Mouse (Mus musculus) hindbrain, embryonic 13.5 days (tissue): Measurements from ENCODE around the gene Unkl. TPM values are rescaled to one million over a fixed set of nuclear protein-coding genes. Genes with fewer than 3 reads are reported as not detected.

Source experiments
- ATAC-seq: fragments of 200-750 bp; cut with Nextera tagmentation; 2 replicates; pipeline ENCODE4 v1.8.0; 2017; ENCODE audit warnings: moderate TSS enrichment; ENCODE audit not compliant: low FRiP score
- H3K27ac ChIP-seq: fragments of 300-500 bp; sonication (generic); 2 replicates; pipeline ENCODE4 v1.5.1; 2015; ENCODE audit warnings: inconsistent platforms, mild to moderate bottlenecking, moderate library complexity
- H3K27me3 ChIP-seq: fragments of 300-500 bp; sonication (generic); 2 replicates; pipeline ENCODE4 v1.6.1; 2015; ENCODE audit warnings: mild to moderate bottlenecking, inconsistent platforms
- H3K36me3 ChIP-seq: fragments of 300-500 bp; sonication (generic); 2 replicates; pipeline ENCODE4 v1.6.1; 2015; ENCODE audit warnings: mild to moderate bottlenecking, inconsistent platforms
- H3K4me1 ChIP-seq: fragments of 300-500 bp; sonication (generic); replicated peaks from 2 replicates; pipeline ENCODE4 v1.6.1; 2015; ENCODE audit warnings: inconsistent platforms
- H3K4me2 ChIP-seq: fragments of 300-500 bp; sonication (generic); 2 replicates; pipeline ENCODE4 v1.6.1; 2015; ENCODE audit warnings: inconsistent platforms, mild to moderate bottlenecking, moderate library complexity
- H3K4me3 ChIP-seq: fragments of 300-500 bp; sonication (generic); 2 replicates; pipeline ENCODE4 v1.5.1; 2015; ENCODE audit warnings: mild to moderate bottlenecking, inconsistent platforms
- H3K9ac ChIP-seq: fragments of 300-500 bp; sonication (generic); 2 replicates; pipeline ENCODE4 v1.6.1; 2015; ENCODE audit warnings: mild to moderate bottlenecking, inconsistent platforms
- H3K9me3 ChIP-seq: fragments of 300-500 bp; sonication (generic); 2 replicates; pipeline ENCODE4 v1.6.1; 2016; ENCODE audit warnings: inconsistent platforms
- WGBS: fragments of 180-500 bp; shearing (Covaris S2); methylation state at CpG from one replicate; pipeline ENCODE4 v1.1.7; 2015; 5-methylcytosine and 5-hydroxymethylcytosine counted together
- microRNA-seq: library from miRNA; unstranded; fragments of <30 nt; microRNA quantifications from one replicate; pipeline ENCODE4, GENCODE M21; 2016
- polyA plus RNA-seq: library from polyadenylated mRNA; unstranded; fragments of >200 nt; fragmentation: Nextera tagmentation; extraction: Ambion mirVana; gene quantifications from 2 replicates; pipeline ENCODE4 v1.2.1, GENCODE M21; 2015

Gene Unkl
- polyA plus RNA-seq, 1 experiment from 2014 or later: 11.3 TPM

DNA sequence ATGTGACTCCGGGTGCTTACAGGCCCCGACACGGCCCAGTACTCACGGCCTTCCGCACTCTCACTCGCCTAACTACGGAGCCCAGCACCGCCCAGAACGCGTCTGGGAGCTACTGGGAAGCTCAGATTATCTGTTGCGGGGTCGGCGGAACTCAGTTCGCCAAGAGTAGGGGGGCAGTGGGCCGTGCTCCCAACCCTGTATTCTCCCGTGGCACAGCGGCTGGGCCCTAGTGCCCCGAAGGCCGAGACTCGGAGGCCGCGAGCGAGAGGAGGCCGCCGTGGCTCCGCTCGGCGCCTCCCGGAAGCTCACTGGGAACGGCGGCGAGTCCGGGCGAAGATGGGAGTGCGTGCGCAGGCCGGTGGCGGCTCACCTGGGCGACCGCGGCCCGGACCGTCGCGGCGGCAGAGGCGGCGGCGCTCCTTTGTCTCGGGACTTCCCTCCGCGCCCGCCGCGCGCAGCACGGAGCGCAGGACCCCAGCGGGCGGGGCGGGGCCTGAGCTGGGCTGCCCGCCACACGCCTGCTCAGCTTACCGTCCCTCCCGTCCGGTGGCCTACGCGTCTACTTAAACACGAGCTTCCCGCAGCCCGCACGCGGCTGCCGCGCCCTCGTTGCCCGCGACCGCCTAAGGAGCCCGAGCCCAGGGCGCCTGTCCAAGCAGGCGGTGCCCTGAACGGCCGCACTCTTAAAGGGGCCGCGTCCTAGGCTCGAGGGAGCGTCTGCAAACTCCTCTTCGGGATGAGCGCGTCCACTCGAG, 84.9 kb downstream of the Unkl start:
- Histone ChIP-seq H3K4me3 (peak overlapping the region; percentile 99), H3K36me3 (peaks cover 15% of the 10 kb centered on the region), H3K9me3 (no peaks in the 10 kb centered on the region), H3K4me2 (peak overlapping the region; percentile 99), H3K9ac (peak overlapping the region; percentile 100), H3K27ac (peak overlapping the region; percentile 99), H3K4me1 (peaks cover 43% of the 10 kb centered on the region), H3K27me3 (peaks cover 4% of the 10 kb centered on the region; the same call in 1 of the 2 replicates)
- peak; percentile 92 for ATAC-seq
- WGBS: under 1% methylated on average over 66 of the region's 92 CpGs

DNA sequence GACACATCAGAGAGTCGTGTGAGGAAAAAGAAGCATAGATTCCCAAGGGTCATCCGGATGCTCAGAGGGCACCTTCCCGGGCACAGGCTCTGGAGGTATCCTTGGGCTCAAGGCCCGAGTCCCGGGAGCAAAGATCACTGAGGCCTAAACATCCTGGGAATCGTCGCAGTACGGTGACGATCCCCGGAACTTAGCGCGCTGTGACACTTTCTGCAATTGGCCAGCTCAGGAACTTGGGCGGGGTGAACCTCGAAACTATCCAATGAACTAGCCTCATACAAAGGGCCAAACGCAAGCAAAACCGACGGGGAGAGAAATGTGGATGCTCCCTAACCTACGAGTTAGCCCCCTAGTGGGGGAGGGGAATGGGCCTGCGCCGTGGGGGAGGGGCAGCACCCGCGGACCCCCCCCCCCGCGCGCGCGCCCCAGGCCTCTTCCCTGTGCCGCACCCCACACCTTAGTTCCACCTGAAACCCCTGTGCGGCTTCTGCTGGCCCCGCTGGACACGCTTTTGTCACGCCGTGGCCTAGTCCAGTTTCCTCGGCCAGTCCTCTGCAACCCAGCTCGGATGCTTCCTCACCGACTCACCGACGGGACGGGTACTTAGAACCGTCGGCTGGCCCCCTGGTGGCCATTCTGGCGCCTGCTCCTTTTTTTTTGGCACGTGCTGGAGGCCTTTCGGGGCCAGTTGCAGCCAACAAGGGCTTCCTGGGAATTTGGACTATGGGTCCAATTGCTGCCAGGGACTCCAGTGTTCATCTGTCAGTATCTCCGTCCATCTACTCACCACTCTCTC, 85.7 kb downstream of the Unkl start:
- Histone ChIP-seq H3K4me1 (peaks cover 43% of the 10 kb centered on the region), H3K27me3 (peaks cover 4% of the 10 kb centered on the region; the same call in 1 of the 2 replicates), H3K4me2 (peak overlapping the region; percentile 99), H3K4me3 (peak overlapping the region; percentile 99), H3K9ac (peak overlapping the region; percentile 100), H3K9me3 (no peaks in the 10 kb centered on the region), H3K36me3 (peaks cover 7% of the 10 kb centered on the region), H3K27ac (peak overlapping the region; percentile 99)
- peak; percentile 89 for ATAC-seq
- WGBS: 1% methylated on average over 38 of the region's 45 CpGs

DNA sequence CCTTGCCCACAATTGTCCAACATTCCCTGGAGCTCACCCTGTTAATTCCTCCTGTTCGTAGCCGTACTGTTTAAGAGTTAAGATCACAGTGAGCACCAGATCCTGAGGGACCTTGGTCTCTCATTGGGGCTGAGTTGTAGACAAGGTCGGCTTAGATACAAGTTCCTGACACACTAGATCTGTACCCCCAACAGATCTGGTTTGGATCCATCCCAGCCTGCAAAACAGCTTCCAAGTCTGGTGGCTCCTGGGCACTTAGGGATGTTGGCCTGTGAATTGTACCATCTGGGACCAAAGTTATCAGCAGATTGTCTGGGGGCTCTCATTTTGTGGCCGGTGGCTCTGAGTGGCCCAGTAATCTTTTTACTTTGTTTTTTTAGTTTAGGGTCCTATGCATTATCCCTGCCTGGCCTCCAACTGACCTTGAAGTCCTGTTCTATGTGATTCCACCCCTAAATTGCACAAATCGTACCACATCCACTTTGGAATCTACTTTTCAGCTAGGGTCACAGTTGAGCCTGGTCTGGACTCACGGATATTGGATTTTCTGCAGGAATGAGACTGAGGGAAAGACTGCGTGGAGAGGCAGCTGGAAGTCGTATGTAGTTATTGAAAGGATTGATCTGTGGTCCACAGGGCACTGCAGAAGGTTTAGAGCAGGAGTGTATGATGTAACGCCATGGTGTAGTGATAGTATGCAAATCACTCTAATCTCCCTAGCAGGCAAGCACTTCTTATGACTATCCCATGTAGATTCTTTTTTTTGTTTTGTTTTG, 86.6 kb downstream of the Unkl start, which contains the start of gene Ube2i:
Gene Ube2i, minus strand, starts transcription at position 52 of the 776 bp plus-strand sequence.
- H3K4me2 ChIP-seq: peak within 1 kb of the TSS; percentile 99
- peak within 1 kb of the TSS; percentile 99 for H3K4me3 ChIP-seq
- H3K4me1 ChIP-seq: peaks cover 37% of the 10 kb centered on the region
- 91% methylated on average over 9 of the region's 9 CpGs for WGBS
- H3K27me3 ChIP-seq: peaks cover 4% of the 10 kb centered on the region; the same call in 1 of the 2 replicates
- no peak for ATAC-seq
- H3K27ac ChIP-seq: peak within 1 kb of the TSS; percentile 99
- H3K9me3 ChIP-seq: no peaks in the 10 kb centered on the region
- H3K9ac ChIP-seq: peak within 1 kb of the TSS; percentile 100
- no peaks in the 10 kb centered on the region for H3K36me3 ChIP-seq

DNA sequence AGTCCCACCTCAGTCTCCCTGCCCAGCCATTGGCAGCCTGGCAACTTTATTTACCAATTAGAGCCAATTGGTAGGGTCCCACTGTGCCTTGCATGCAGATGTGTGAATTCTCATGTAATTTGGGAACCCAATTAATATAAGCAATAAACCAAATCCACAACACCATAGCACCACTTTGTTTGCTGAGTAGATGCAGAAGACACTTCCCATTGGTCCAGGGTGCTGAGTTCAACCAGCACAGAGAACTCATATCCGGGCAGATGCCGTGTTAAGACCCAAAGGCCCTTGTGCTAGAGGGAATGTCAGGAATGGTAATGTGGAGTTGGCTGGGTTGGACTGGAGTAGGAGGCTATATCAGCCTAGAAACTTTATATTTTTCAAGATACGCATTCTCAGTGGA, 87.6 kb downstream of the Unkl start:
- H3K27me3 ChIP-seq: peaks cover 4% of the 10 kb centered on the region; the same call in 1 of the 2 replicates
- H3K9me3 ChIP-seq: no peaks in the 10 kb centered on the region
- no peak overlapping the region for H3K4me2 ChIP-seq
- no peak for ATAC-seq
- H3K27ac ChIP-seq: no peak overlapping the region
- no peaks in the 10 kb centered on the region for H3K36me3 ChIP-seq
- 96% methylated on average over 3 of the region's 3 CpGs for WGBS
- no peak overlapping the region for H3K4me3 ChIP-seq
- H3K9ac ChIP-seq: no peak overlapping the region
- peaks cover 26% of the 10 kb centered on the region for H3K4me1 ChIP-seq

DNA sequence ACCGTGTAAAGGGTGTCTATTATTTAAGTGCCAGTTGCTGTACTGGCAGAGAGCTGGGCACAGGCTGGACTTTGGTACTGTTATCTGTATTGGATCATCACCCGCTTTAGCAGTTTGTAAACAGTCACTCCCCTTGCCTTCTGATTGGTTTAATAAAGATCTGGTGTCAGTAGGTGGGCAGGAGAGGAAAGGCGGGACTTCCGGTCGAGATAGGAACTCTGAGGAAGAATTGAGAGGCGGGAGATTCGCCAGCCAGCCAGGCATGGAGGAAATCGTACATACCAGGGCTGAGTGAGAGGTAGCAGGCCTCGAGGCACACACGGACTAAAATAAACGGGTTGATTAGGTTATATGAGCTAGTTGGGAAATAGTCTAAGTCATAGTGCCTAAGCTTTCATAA, 93.9 kb downstream of the Unkl start:
- H3K4me1 ChIP-seq: no peaks in the 10 kb centered on the region
- ATAC-seq: no peak
- no peak overlapping the region; the same call in 1 of the 2 replicates for H3K4me2 ChIP-seq
- no peak overlapping the region for H3K9ac ChIP-seq
- WGBS: 45% methylated on average over 11 of the region's 11 CpGs
- H3K36me3 ChIP-seq: no peaks in the 10 kb centered on the region
- no peaks in the 10 kb centered on the region for H3K9me3 ChIP-seq
- no peak overlapping the region for H3K27ac ChIP-seq
- H3K27me3 ChIP-seq: 0 out of 2 replicates have a peak, but pooled peaks cover 4% of the 10 kb centered on the region
- H3K4me3 ChIP-seq: no peak overlapping the region

Small RNAs within 50 kb of the gene (microRNA-seq; reads per million reads assigned to microRNA genes)
- gene Mir3547: 4.2 reads per million, percentile 13 among the genes with 10 or more reads in this experiment

Other genes with a start within 250 kb of the Unkl start
- gene Jpt2, start 227.7 kb upstream of the Unkl start, polyA plus RNA-seq: 104 and 116 TPM in 2 replicates
- gene Cramp1l, start 172.6 kb upstream of the Unkl start, polyA plus RNA-seq: 6.3 and 7.1 TPM in 2 replicates
- 18.3 and 18.8 TPM in 2 replicates for gene Ift140, start 172.3 kb upstream of the Unkl start, polyA plus RNA-seq
- gene Tmem204, start 104.8 kb upstream of the Unkl start, polyA plus RNA-seq: 10.8 and 11.5 TPM in 2 replicates
- gene Telo2, start 72.4 kb upstream of the Unkl start, polyA plus RNA-seq: 41.9 and 45.5 TPM in 2 replicates
- gene Ptx4, start 67.6 kb upstream of the Unkl start, polyA plus RNA-seq: not detected in 2 replicates
- gene Clcn7, start 55.0 kb upstream of the Unkl start, polyA plus RNA-seq: 24.9 and 30.4 TPM in 2 replicates
- gene Ccdc154, start 25.9 kb upstream of the Unkl start, polyA plus RNA-seq: not detected in 2 replicates
- gene Gm38655, start 12.9 kb upstream of the Unkl start, polyA plus RNA-seq: not detected in 2 replicates
- 33.1 and 35.0 TPM in 2 replicates for gene BC003965, start 3.8 kb upstream of the Unkl start, polyA plus RNA-seq
- gene Gnptg, start 51.7 kb downstream of the Unkl start, polyA plus RNA-seq: 91.6 and 94.0 TPM in 2 replicates
- 59.6 and 62.9 TPM in 2 replicates for gene Tsr3, start 51.8 kb downstream of the Unkl start, polyA plus RNA-seq
- gene Baiap3, start 68.0 kb downstream of the Unkl start, polyA plus RNA-seq: 6.4 and 6.5 TPM in 2 replicates
- gene Ube2i, start 86.2 kb downstream of the Unkl start, polyA plus RNA-seq: 566 and 573 TPM in 2 replicates
- not detected in 2 replicates for gene Prss34, start 110.0 kb downstream of the Unkl start, polyA plus RNA-seq
- not detected in 2 replicates for gene Prss28, start 120.2 kb downstream of the Unkl start, polyA plus RNA-seq
- gene Prss29, start 130.3 kb downstream of the Unkl start, polyA plus RNA-seq: not detected in 2 replicates
- 0.08 TPM in 1 of 2 replicates, not detected in the other for gene Tpsab1, start 157.2 kb downstream of the Unkl start, polyA plus RNA-seq
- 0.14 TPM in 1 of 2 replicates, not detected in the other for gene Tpsb2, start 177.9 kb downstream of the Unkl start, polyA plus RNA-seq
- 0.85 and 0.90 TPM in 2 replicates for gene Tpsg1, start 180.9 kb downstream of the Unkl start, polyA plus RNA-seq
- gene Cacna1h, start 245.4 kb downstream of the Unkl start, polyA plus RNA-seq: 9.7 and 10.2 TPM in 2 replicates